Mouse (Mus musculus) intestine, postnatal 0 days (tissue): Measurements from ENCODE around the gene Apbb2. TPM values are rescaled to one million over a fixed set of nuclear protein-coding genes. Genes with fewer than 3 reads are reported as not detected.

ENCODE experiments used
- ATAC-seq: fragments of 200-750 bp; cut with Nextera tagmentation; 2 replicates; pipeline ENCODE4 v1.8.0; 2017; ENCODE audit warnings: mild to moderate bottlenecking, moderate TSS enrichment, moderate library complexity
- H3K27ac ChIP-seq: fragments of 300-500 bp; sonication (generic); 2 replicates; pipeline ENCODE4 v1.5.1; 2014; ENCODE audit warnings: mild to moderate bottlenecking, low read depth, low read length, moderate library complexity
- H3K27me3 ChIP-seq: fragments of 300-500 bp; sonication (generic); replicated peaks from 2 replicates; pipeline ENCODE4 v1.6.1; 2014; ENCODE audit warnings: low read length, mixed read lengths; ENCODE audit not compliant: control insufficient read depth, insufficient read depth
- H3K36me3 ChIP-seq: fragments of 300-500 bp; sonication (generic); 2 replicates; pipeline ENCODE4 v1.6.1; 2014; ENCODE audit warnings: mild to moderate bottlenecking, moderate library complexity; ENCODE audit not compliant: control insufficient read depth, insufficient read depth
- H3K4me1 ChIP-seq: fragments of 300-500 bp; sonication (generic); replicated peaks from 2 replicates; pipeline ENCODE4 v1.6.1; 2014; ENCODE audit warnings: antibody characterized with exemption, low read length, mixed read lengths; ENCODE audit not compliant: control insufficient read depth, insufficient read depth
- H3K4me2 ChIP-seq: fragments of 300-500 bp; sonication (generic); replicated peaks from 2 replicates; pipeline ENCODE4 v1.6.1; 2014; ENCODE audit warnings: low read depth, mild to moderate bottlenecking, moderate library complexity
- H3K4me3 ChIP-seq: fragments of 300-500 bp; sonication (generic); 2 replicates; pipeline ENCODE4 v1.5.1; 2014; ENCODE audit warnings: low read depth, low read length
- H3K9ac ChIP-seq: fragments of 300-500 bp; sonication (generic); 2 replicates; pipeline ENCODE4 v1.6.1; 2014; ENCODE audit warnings: mild to moderate bottlenecking, low read depth, low read length
- H3K9me3 ChIP-seq: fragments of 300-500 bp; sonication (generic); 2 replicates; pipeline ENCODE4 v1.6.1; 2016; ENCODE audit warnings: mixed run types; ENCODE audit not compliant: control insufficient read depth
- CTCF ChIP-seq: sonication (generic); IDR thresholded peaks from 2 replicates; pipeline ENCODE4 v1.5.1; 2016; ENCODE audit warnings: low read depth, mild to moderate bottlenecking, control low read depth, antibody characterized with exemption, moderate library complexity
- WGBS: fragments of 180-500 bp; shearing (Covaris S2); extraction: QIAGEN DNeasy Blood & Tissue Kit; methylation state at CpG from one replicate; pipeline ENCODE4 v1.1.7; 2014; 5-methylcytosine and 5-hydroxymethylcytosine counted together
- polyA plus RNA-seq: library from polyadenylated mRNA; unstranded; fragments of >200 nt; fragmentation: Nextera tagmentation; extraction: Ambion mirVana; gene quantifications from 2 replicates; pipeline ENCODE4 v1.2.1, GENCODE M21; 2015

Apbb2 gene
- polyA plus RNA-seq, 1 experiment from 2014 or later, result 18.7 TPM

GRCm38 (mm10) chr5:66533711-66534425 is 84.7 kb downstream of the Apbb2 start:
- Histone ChIP-seq H3K9ac (no peak overlapping the region), H3K4me2 (no peak overlapping the region), H3K4me1 (no peaks in the 10 kb centered on the region), H3K27ac (no peak overlapping the region), H3K4me3 (no peak overlapping the region), H3K27me3 (no peaks in the 10 kb centered on the region), H3K9me3 (no peaks in the 10 kb centered on the region), H3K36me3 (peaks cover 5% of the 10 kb centered on the region; the same call in 1 of the 2 replicates)
- TF ChIP-seq CTCF, result no peak
- WGBS, result 86% methylated on average over 14 of the region's 14 CpGs
- no peak for ATAC-seq

GRCm38 (mm10) chr5:66532827-66533226 is 85.8 kb downstream of the Apbb2 start:
- H3K4me2 ChIP-seq, result no peak overlapping the region
- H3K27ac ChIP-seq, result no peak overlapping the region
- no peaks in the 10 kb centered on the region for H3K9me3 ChIP-seq
- no peak overlapping the region for H3K9ac ChIP-seq
- no peak overlapping the region for H3K4me3 ChIP-seq
- ATAC-seq, result no peak
- H3K4me1 ChIP-seq, result no peaks in the 10 kb centered on the region
- no peak for TF ChIP-seq CTCF
- peaks cover 5% of the 10 kb centered on the region; the same call in 1 of the 2 replicates for H3K36me3 ChIP-seq
- 83% methylated on average over 6 of the region's 6 CpGs for WGBS
- no peaks in the 10 kb centered on the region for H3K27me3 ChIP-seq

DNA sequence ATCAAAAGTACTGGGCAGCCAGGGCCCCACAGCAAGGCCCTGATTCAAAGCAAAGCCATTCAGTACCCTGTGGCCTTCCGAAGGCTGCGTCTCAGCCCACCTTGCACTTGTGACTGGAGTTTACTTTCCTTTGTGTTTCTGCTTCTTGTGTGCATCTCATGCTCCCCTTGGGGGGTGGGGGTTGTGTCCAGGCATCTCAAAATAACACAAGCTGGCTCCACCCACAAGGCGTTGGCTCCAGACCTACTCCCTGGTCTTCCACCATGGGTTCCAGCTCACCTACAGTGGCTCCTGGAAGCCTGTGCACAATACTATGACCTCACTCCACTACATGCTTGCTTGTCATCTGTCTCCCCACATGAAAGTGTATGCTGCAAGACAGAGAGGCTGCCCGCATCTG is 88.2 kb downstream of the Apbb2 start:
- ATAC-seq, result no peak
- no peak overlapping the region for H3K27ac ChIP-seq
- H3K4me2 ChIP-seq, result no peak overlapping the region
- H3K4me3 ChIP-seq, result no peak overlapping the region
- H3K4me1 ChIP-seq, result no peaks in the 10 kb centered on the region
- no peaks in the 10 kb centered on the region for H3K9me3 ChIP-seq
- peaks cover 5% of the 10 kb centered on the region; the same call in 1 of the 2 replicates for H3K36me3 ChIP-seq
- no peak for TF ChIP-seq CTCF
- 88% methylated on average over 4 of the region's 4 CpGs for WGBS
- H3K27me3 ChIP-seq, result no peaks in the 10 kb centered on the region
- H3K9ac ChIP-seq, result no peak overlapping the region

DNA sequence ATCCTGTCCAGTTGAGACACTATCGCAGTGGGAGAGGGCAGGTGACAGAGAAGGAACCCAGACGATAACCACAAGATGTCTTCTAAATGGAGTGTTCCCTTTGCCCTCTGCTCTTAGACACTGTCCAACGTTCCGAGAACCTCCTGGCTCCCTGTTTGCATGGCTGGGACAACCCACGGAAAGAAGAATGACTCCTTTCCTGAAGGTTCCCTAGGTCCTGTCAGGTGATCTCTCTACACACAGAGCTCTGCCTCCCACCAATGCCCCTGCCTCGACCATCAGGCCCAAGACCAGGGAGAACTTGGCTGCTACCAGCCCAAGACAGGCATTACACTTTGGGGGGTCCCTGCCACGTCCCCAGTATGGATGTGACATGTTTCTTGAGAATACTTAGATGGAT is 89.0 kb downstream of the Apbb2 start:
- Histone ChIP-seq H3K36me3 (peaks cover 5% of the 10 kb centered on the region; the same call in 1 of the 2 replicates), H3K4me3 (no peak overlapping the region), H3K4me2 (no peak overlapping the region), H3K27me3 (no peaks in the 10 kb centered on the region), H3K27ac (no peak overlapping the region), H3K9ac (no peak overlapping the region), H3K4me1 (no peaks in the 10 kb centered on the region), H3K9me3 (no peaks in the 10 kb centered on the region)
- no peak for ATAC-seq
- WGBS, result 80% methylated on average over 7 of the region's 7 CpGs
- TF ChIP-seq CTCF, result no peak

DNA sequence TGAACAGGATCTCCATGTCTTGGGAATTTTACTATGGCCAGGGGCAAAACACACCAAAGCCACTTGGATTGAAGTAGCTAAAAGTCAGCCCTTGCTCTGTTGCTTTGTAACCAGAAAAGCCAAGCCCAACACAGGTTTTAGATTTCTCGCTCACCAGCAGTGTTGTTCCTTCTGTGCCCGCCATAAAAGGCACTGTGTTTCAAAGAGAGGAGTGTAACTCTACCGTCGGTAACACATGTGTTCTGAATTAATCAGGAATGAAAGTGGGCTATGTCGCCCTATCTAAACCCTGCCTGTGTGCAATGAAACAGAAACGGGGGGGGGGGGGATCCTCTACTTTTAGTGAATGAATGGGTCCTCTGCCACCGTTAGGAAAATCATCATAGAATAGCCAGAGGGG is 90.0 kb downstream of the Apbb2 start:
- no peak for TF ChIP-seq CTCF
- peaks cover 5% of the 10 kb centered on the region; the same call in 1 of the 2 replicates for H3K36me3 ChIP-seq
- H3K9me3 ChIP-seq, result no peaks in the 10 kb centered on the region
- H3K4me2 ChIP-seq, result no peak overlapping the region
- 76% methylated on average over 7 of the region's 7 CpGs for WGBS
- H3K4me1 ChIP-seq, result no peaks in the 10 kb centered on the region
- no peak overlapping the region for H3K4me3 ChIP-seq
- no peak overlapping the region for H3K27ac ChIP-seq
- ATAC-seq, result no peak
- H3K27me3 ChIP-seq, result no peaks in the 10 kb centered on the region
- H3K9ac ChIP-seq, result no peak overlapping the region

DNA sequence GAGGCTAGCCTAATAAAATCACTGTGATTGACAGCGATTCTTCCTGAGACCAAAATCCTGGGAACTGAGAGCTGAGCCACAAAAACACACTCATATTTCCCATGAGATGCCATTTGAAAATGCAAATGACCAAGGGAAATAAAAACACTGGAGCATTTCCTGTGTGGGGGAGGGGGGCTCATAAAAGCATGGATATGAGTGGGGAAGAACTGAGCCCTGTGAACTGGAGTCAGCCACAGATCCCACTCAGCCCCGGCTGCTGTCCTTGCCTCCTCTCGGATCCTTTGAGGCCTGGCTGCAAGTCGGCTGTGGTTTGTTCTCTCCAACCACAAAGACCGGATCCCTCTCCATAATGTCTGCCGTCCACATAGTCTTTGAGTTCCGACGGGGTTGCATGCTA is 91.5 kb downstream of the Apbb2 start:
- no peak for ATAC-seq

More for the DNA sequence above, 91.5 kb downstream of the Apbb2 start:
- H3K4me3 ChIP-seq, result no peak overlapping the region
- H3K9me3 ChIP-seq, result no peaks in the 10 kb centered on the region
- WGBS, result 66% methylated on average over 8 of the region's 8 CpGs
- no peaks in the 10 kb centered on the region for H3K27me3 ChIP-seq
- TF ChIP-seq CTCF, result no peak
- H3K36me3 ChIP-seq, result 0 out of 2 replicates have a peak, but pooled peaks cover 5% of the 10 kb centered on the region
- no peaks in the 10 kb centered on the region for H3K4me1 ChIP-seq
- no peak overlapping the region for H3K4me2 ChIP-seq
- H3K9ac ChIP-seq, result no peak overlapping the region
- no peak overlapping the region for H3K27ac ChIP-seq
